Mouse (Mus musculus): Measurements from ENCODE around the gene Tfcp2l1. TPM values are rescaled to one million over a fixed set of nuclear protein-coding genes. Genes with fewer than 3 reads are reported as not detected.

Tfcp2l1 gene
- polyA plus RNA-seq, 1 experiment: 2.9 TPM

DNA sequence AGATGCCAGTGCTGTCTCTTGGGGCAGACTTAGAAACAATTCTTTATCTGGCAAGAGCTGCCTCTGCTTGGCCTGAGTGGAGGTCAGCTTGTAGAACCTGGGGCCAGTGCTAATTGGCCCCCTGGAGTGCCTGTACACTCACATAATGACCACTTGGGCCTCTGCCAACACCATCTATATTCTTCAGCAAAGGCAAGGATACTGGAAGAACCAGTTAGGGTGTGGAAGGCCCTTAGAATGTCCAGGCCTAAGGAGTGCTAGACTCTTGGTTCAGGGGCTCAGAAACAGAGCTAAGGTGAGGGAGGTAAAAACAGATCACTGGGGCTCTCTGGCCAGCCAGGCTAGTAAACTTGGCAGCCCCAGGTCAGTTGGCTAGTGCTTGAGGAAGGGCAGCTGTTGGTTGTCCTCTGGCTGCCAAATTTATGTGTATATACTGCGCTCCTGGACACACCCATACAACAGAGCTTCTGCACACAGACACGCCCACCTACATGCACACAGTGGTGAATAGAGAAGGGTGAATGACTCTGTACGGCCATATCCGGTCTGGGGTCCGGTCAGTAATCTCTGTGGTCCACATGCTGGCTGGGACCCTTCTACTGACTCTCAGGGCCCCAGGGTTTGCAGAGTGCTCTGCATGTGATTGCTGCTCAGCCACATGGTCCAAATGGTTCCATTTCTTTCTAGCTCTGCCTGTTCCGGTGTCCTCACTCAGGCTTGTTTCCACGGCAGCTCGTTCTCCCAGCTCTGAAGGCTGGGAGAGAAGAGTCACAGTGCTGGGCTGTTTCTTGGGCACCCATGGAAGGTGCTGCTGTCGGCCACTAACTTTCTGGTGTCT, 22.4 kb downstream of the Tfcp2l1 start:
- DNase-seq (ENCODE audit: extremely low spot score in 1 of 2, low spot score in 1 of 2): no peak

DNA sequence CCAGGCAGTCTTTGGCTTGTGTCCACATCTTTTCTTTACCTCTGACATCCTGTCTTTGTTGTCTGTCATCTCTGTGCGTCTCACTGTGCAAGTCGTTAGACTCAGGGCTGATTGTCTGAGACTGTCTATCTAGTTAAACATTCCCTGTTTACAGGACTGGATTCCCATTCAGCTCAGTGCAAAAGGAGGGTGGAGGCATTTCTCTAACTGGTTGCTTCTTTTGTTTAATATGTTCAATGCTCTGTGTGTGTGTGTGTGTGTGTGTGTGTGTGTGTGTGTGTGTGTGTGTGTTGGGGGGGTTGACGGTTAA, 23.0 kb downstream of the Tfcp2l1 start:
- no peak for DNase-seq (ENCODE audit: extremely low spot score in 1 of 2, low spot score in 1 of 2)

DNA sequence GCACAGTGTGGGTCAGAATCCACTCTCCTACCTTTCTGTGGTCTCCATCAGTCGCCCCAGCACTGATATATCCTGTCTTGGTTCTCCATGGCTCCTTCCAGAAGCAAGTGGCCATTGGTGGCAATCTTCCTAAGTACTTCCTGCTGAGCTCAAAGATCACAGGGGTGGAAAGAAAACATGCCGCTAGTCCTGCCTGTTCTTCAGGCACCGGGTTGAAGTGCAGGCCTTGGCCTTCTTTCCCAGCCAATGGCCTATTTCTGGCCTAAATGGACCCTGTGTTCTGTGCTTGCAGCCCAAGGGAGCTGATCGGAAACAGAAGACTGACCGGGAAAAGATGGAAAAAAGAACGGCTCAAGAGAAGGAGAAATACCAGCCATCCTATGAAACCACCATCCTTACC, 31.0 kb downstream of the Tfcp2l1 start:
- no peak for DNase-seq (ENCODE audit: extremely low spot score in 1 of 2, low spot score in 1 of 2)

DNA sequence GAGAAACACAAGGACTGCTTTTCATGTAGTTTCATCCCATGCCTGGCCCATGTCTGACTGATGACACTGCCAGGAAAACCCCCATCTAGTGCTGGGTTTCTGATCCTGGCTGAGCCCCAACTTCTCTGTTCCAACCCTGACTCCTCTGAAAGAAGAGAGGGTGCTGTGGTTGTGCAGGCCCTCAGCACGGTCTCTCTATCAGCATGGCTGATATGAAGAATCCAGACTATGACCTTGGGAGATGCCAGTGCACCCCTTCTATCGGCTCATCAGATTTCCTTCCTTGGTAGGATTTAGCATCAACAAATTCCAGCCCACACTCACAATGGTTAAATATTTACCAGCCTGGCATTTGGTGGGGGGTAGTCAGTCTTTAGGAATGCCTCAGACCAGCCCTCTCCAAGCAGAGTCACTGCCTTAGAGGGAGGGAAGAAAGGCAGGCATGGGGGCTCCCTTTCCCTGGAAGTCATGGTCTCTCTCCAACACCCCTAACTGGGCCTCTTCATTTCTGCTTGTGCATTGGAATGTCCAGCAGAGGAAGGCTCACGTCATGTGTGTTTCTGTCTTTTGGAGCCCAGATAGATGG, 33.2 kb downstream of the Tfcp2l1 start:
- no peak for DNase-seq (ENCODE audit: extremely low spot score in 1 of 2, low spot score in 1 of 2)

DNA sequence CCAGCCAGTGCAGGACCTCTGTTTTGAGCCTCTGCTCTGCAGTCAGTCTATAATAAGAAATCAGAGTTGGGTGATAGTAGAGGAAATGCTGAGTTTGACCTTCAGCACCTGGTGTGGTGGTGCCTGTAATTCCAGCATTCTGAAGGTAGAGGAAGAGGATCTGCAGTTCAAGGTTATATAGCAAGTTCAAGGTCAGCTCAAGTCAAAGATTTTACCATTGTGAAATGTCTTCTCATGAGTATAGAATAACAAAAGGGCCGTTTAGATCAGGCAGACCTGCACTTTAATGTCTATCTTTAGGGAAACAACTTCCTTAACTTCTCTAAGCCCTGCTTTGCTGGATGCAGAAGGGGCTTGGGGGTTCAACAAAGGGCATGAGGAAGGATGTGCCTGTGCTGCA, 35.3 kb downstream of the Tfcp2l1 start:
- DNase-seq (ENCODE audit: extremely low spot score in 1 of 2, low spot score in 1 of 2): no peak

DNA sequence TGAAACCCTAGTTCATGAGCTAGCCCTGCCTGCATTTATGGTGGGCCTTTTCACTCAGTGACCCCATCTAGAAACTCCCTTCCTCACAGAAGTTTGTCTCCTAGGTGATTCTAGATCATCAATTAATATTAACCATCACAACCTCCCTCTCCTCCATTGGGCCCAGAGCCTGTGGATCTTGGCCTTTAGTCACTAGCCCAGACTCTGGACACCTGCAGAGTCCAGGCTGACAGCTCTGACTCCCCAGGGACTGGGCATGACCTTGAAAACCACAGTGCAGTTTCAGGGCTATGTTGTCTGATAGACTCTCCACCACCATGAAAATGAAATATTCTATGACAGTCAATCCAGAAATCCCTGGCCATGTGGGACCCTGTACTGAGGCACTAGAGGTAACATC, 39.8 kb downstream of the Tfcp2l1 start:
- DNase-seq (ENCODE audit: extremely low spot score in 1 of 2, low spot score in 1 of 2): no peak

DNA sequence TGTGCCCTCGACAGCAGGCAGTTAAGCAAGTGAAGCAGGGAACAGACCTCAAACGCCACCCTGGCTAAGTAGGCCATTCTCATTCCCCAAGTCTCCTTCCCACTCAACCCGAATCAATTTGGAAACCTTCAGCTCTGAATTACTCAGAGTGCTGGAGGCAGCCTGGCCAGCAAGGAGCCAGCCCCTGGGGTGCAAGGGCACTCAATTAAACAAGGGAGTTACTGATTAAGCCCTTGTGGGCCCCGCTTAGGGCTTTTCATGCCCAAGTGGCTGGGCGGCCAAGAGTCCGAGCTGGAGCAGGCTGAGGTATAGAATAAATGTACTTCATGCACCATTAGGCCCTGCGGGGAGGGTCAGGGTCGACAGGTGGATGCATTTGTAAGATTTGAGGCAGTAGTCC, 44.5 kb downstream of the Tfcp2l1 start:
- peak; percentile 8 to 27 for DNase-seq (ENCODE audit: extremely low spot score in 1 of 2, low spot score in 1 of 2)

DNA sequence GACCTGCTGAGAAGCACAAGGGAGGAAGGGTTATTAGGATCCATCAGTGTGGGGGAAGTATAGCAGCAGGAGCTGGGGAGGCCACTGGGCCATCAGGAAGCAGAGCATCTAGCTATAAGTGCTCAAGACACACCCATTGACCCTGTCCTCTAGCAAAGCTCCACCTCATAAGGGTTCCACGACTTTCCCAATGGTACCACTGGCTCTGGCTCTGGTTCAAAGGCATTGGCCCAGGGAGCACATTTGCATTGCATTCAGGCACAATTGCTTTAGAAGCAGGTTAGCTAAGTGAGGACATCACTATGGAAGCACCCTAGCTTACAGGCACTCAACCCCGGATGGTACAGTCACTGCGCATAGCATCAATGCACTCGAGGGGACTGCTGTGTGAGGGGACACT, 46.4 kb downstream of the Tfcp2l1 start:
- DNase-seq (ENCODE audit: extremely low spot score in 1 of 2, low spot score in 1 of 2): no peak

DNA sequence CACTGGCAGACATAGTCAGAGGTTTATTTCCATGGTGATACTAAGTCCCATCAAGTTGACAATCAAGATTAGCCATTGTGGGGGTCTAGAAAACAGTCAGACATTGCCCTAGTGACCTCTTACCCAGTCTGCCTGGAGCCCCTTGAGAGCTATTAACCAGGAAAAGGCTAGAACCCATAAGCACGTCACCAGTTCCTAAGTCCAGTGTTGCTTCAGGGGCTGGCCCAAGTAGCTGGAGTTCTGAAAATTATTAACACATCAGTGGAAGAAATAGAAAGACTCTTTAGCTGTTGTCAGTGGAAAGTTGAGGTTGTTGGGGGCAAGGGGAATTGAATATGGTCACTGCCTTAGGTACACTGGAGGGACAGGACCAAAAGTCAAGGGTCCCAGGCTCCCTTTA, 54.2 kb downstream of the Tfcp2l1 start:
- no peak for DNase-seq (ENCODE audit: extremely low spot score in 1 of 2, low spot score in 1 of 2)

DNA sequence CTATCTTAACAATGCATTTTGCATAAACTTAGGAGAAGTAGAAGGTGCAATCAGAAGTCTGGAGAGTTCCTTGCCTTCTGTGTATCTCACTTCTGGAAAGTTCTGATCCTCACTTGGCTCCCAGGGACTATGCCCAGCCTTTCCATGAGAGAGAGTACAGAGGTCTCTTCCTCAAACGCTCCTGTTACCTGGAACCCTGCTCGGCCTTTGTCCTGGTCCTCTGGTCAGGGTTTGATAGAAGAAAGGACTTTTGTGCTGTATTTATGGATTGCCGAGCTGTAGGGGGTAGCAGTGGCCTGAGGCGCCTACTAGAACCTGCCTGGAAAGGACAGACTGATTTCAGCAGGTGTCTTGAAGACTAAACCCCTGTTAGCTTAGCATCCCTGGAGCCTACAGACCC, 55.9 kb downstream of the Tfcp2l1 start:
- DNase-seq (ENCODE audit: extremely low spot score in 1 of 2, low spot score in 1 of 2): no peak

DNA sequence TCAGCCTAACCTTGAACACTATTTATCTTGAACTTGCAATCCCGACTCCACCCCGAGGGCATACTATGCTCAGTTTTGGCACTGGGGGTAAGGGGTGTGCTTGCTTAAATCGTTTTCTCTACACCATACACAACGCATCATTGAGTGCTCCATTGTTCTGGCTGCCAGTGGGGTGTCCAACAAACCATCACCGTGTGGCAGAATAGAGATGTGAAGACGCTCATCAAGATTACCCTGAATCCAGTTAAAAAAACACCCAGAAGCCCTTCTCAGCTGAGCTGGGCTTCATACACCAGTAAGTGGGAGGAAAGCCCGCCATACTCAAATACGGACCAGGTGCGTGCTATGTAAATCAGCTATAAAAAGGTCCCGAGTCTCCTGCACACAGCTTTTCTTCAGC, 60.0 kb downstream of the Tfcp2l1 start:
- no peak for DNase-seq (ENCODE audit: extremely low spot score in 1 of 2, low spot score in 1 of 2)

DNA sequence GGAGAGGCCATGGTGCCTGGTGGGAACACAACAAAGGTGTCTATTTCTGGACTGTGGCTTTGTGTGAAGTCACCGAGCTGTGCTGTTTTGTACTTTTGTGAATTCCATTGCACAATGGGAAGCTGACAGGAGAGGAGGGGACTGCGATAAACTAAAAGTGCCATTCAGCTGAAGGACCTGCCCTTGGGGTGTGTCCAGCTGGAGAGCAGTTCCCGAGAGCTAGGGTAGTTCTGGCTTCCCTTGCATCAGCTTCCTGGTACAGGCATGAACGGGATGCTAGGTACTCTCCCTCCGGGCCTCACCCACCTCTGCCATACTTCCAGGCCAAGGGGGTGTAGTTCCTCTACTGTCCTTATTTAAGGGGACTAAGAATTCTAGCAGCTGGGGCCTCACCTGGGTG, 62.1 kb downstream of the Tfcp2l1 start:
- no peak for DNase-seq (ENCODE audit: extremely low spot score in 1 of 2, low spot score in 1 of 2)

DNA sequence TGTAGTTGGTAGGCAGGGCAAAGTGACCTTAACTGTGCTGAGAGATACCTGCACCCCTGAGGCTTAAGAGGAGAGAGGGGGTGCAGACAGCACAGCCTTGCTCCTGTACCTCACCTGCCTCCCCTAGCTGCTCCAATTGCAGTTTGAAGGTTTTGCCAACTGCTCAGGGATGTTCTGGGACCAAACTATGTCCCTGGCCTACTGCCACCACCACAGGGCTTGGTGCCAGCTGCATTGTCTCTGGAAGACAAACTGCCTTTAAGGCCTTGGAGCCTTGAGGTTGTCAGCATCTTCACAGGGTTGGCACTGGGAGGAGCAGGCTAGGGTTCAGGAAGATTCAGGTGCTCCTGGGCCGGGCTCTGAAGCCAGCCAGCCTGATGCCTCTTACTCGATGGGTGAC, 66.7 kb downstream of the Tfcp2l1 start:
- peak in 1 of 2 experiments; percentile 3 for DNase-seq (ENCODE audit: extremely low spot score in 1 of 2, low spot score in 1 of 2)

DNA sequence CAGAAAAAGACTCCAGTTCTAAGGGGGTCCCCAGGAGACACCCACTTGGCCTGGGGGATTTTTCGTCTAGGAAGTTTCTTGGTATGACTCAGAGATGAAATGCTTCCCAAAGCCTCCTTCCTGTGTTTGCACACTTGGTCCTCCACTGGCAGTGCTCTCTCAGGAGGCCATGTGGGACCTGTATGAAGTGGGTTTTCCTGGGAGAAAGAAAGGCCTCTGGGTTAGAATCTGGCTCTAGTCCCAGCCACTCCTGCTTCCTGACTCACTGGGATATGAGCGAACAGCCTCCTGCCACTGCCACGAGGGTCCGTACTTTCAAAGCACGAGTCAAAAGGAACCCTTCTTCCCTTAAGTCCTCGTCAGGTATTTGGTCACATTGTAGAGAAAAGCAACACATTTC, 70.2 kb downstream of the Tfcp2l1 start:
- DNase-seq (ENCODE audit: extremely low spot score in 1 of 2, low spot score in 1 of 2): no peak

DNA sequence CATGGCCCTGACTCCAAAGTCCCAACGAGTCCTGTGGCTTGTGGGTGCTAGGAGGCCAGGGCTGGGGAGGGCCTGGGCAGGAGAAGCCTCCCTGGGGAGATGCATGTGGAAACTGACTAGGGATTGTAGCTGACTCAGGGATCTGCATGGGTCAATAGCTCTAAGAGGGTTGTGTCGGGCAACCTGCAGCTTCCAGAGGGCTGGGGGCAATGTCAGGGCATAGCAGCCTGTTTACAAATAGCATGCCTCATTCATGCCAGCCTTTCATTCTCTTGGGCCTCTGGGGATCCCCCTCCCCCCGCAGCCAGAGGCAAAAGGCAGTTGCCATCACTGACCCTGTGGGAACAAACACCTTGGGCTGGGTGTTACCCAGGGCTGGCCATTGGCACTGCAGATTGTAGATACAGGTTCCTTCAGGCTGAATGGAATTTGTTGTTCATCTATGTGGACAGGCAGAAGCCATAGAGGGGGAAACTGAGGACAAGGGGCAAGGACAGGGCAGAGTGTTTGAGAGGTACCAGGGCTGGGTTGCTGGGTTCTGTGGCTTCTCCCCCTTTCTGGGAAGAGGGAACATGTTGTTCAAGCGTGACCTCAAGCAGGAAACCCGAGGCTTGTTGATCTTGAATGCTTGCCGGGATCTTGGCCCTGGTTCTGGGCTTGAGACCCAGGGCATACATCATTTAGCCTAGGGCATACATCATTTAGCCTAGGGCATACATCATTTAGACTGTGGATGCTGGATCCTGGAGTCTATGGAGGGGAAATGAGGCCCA, 71.6 kb downstream of the Tfcp2l1 start:
- DNase-seq (ENCODE audit: extremely low spot score in 1 of 2, low spot score in 1 of 2): no peak

DNA sequence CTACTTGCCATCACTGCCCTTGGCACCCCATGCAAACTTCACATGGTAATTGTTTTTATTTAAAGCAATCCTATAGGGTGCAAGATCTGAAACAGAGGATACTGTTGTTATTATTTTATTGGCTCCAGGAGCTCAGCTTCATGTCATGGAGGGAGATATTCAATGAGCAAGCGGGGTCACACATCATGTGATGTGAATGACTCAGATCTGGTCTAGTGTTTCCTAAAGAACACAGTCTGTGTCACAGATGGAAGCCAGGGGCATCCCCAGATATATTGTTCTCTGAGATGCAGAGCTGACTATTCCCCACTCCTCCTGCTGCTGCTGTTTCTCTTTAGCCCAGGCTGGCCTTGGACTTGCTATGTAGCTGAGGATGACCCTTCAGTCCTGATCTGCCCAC, 72.2 kb downstream of the Tfcp2l1 start:
- no peak for DNase-seq (ENCODE audit: extremely low spot score in 1 of 2, low spot score in 1 of 2)

DNA sequence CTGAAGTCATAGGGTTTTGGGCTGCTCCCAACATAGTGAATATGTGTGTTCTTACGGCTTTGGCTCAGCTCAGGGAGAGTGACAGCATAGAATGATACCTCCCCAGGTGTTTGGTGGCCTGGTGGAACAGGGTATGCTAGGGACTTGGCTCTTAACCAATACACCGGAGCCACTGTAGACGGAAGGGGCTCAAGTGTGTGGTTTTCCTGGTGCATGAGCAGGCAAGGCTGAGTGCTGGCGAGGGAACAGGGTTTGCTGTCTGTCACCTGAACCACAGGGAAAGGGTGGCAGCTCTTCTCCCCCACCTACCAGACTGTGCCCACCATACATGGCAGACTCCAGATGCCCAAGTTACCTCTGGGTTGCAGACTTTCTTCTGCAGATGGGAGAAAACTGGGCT, 83.9 kb downstream of the Tfcp2l1 start:
- no peak for DNase-seq (ENCODE audit: extremely low spot score in 1 of 2, low spot score in 1 of 2)

DNA sequence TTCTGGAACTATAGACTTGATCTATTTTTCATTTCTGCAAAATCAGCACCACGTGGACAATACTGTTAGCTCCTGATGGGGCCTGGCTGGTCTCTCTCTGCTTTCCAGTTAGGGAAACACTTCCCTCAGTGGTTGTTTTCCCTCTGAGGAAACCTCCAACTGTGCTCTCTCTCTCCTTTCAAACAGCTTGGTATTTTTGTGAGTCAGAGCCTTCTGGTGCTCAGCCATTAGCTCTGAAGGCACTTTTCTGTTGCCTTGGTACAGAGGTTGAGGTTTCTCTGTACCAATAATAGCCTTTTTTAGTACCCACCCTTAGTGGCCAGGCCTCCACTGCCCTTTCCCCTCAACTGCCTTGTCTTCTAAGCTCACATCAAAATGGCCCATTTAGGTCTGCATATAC, 88.5 kb downstream of the Tfcp2l1 start:
- DNase-seq (ENCODE audit: extremely low spot score in 1 of 2, low spot score in 1 of 2): peak in 1 of 2 experiments; percentile 4

DNA sequence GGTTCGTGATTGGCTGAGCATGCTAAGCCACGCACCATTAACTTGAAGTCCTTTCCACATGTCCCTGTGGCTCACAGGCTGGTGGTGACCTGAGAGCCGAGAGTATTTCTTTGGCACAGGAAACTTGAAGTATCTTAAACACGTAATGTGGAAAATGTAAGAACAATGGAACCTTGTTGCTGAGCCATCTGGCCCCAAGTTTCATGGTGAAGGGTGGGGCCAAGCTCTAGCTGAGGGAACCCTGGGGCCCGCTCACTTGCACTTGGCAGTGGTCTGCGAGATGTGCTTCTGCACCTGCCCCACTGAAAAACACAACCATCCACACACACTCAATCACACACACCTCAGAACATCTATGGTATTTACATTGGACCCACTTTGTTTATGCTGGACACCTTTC, 90.3 kb downstream of the Tfcp2l1 start:
- no peak for DNase-seq (ENCODE audit: extremely low spot score in 1 of 2, low spot score in 1 of 2)

DNA sequence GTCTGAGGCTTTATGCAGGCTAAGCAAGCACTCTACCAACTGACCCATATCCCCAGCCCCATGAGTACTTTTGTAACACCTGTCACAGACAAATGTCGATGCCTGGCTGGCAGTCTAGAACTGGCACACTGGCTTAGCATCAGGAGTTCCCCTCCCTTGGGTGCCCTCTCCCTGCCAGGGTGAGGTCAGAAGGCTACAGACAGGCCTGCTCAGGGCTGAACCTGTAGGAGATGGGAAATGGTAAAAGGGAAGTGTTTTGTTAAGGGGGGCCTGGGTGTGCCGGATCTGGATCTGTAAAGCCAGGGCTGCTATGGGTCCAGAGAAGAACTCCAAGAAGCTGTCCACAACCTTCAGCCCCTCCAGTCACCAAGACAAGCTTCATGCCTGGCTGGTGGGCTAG, 92.0 kb downstream of the Tfcp2l1 start:
- no peak for DNase-seq (ENCODE audit: extremely low spot score in 1 of 2, low spot score in 1 of 2)

DNA sequence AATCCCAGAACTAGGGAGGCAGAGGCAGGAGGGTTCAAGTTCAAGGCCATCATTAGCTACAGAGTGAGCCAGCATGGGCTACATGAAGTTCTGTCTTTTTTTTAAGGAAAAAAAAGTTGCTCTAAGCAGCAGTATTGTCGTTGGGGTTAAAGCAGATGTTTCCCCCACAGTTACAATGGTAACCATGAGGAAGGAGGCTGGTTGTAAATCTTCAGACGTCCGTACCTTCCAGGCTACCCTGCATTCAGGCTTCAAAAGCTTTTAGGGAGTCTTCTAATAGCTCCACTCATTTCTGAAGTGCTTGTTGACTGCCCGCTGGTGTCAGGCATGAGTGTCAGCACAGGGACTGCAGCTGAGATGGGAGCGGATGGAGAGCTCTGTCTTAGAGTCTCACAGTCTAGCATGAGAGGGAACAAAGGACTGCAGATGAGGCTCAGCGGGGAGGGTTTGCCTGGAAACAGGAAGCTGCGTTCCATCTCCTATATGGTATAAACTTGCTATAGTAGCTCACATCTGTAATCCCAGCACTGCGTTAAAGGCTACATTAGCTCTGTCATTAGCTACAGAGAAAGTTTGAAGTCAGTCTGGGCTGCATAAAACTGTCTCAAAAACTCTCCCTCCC, 92.8 kb downstream of the Tfcp2l1 start:
- no peak for DNase-seq (ENCODE audit: extremely low spot score in 1 of 2, low spot score in 1 of 2)

All from frontal cortex, adult 2 months (tissue).